Mouse (Mus musculus): Measurements from ENCODE around the gene Gm20388. TPM values are rescaled to one million over a fixed set of nuclear protein-coding genes. Genes with fewer than 3 reads are reported as not detected.
A peak's percentile ranks its signal among the peaks of the same experiment; 100 is the strongest.

Gene Gm20388
- polyA plus RNA-seq, 1 experiment from 2014 or later = not detected

GRCm38 (mm10) chr8:123891271-123891670 lies 3980.6 kb downstream of the Gm20388 start:
- under 1% methylated on average over 11 of the region's 11 CpGs for WGBS
- DNase-seq (ENCODE audit: low spot score, missing footprints) (peak; percentile 94), ATAC-seq (ENCODE audit: low FRiP score) (no peak)
- Histone ChIP-seq H3K9me3 (ENCODE audit: control insufficient read depth, low read length) (no peaks in the 10 kb centered on the region), H3K9ac (ENCODE audit: low read length) (peak overlapping the region; percentile 48), H3K4me3 (ENCODE audit: low read depth, low read length) (peak overlapping the region; percentile 34), H3K27me3 (ENCODE audit: control insufficient read depth, insufficient read depth, low read length) (peaks cover 45% of the 10 kb centered on the region), H3K4me1 (ENCODE audit: control insufficient read depth, insufficient read depth, low read length) (peaks cover 12% of the 10 kb centered on the region), H3K36me3 (ENCODE audit: control insufficient read depth, insufficient read depth, low read length) (no peaks in the 10 kb centered on the region), H3K27ac (ENCODE audit: low read depth, low read length) (no peak overlapping the region), H3K4me2 (peak overlapping the region; percentile 62)

- Histone ChIP-seq H3K9ac (ENCODE audit: low read length) (peak overlapping the region; percentile 48), H3K9me3 (ENCODE audit: control insufficient read depth, low read length) (no peaks in the 10 kb centered on the region), H3K4me1 (ENCODE audit: control insufficient read depth, insufficient read depth, low read length) (peaks cover 12% of the 10 kb centered on the region), H3K4me2 (peak overlapping the region; percentile 62), H3K27ac (ENCODE audit: low read depth, low read length) (no peak overlapping the region), H3K4me3 (ENCODE audit: low read depth, low read length) (peak overlapping the region; percentile 34), H3K27me3 (ENCODE audit: control insufficient read depth, insufficient read depth, low read length) (peaks cover 45% of the 10 kb centered on the region), H3K36me3 (ENCODE audit: control insufficient read depth, insufficient read depth, low read length) (no peaks in the 10 kb centered on the region)
- DNase-seq (ENCODE audit: low spot score, missing footprints) (peak; percentile 93), ATAC-seq (ENCODE audit: low FRiP score) (peak; percentile 64)
- WGBS = 2% methylated on average over 49 of the region's 49 CpGs
Observed at GRCm38 (mm10) chr8:123891883-123892585, 3981.4 kb downstream of the Gm20388 start.

- peak; percentile 24; the same call in 1 of the 2 replicates for ATAC-seq (ENCODE audit: low FRiP score)
- peak overlapping the region; percentile 34 for H3K4me3 ChIP-seq (ENCODE audit: low read depth, low read length)
- 9% methylated on average over 30 of the region's 30 CpGs for WGBS
- peak overlapping the region; percentile 48; the same call in 1 of the 2 replicates for H3K9ac ChIP-seq (ENCODE audit: low read length)
- peaks cover 12% of the 10 kb centered on the region for H3K4me1 ChIP-seq (ENCODE audit: control insufficient read depth, insufficient read depth, low read length)
- peak; percentile 88 for DNase-seq (ENCODE audit: low spot score, missing footprints)
- H3K36me3 ChIP-seq (ENCODE audit: control insufficient read depth, insufficient read depth, low read length) = no peaks in the 10 kb centered on the region
- H3K27ac ChIP-seq (ENCODE audit: low read depth, low read length) = no peak overlapping the region
- H3K4me2 ChIP-seq = peak overlapping the region; percentile 62
- peaks cover 45% of the 10 kb centered on the region for H3K27me3 ChIP-seq (ENCODE audit: control insufficient read depth, insufficient read depth, low read length)
- H3K9me3 ChIP-seq (ENCODE audit: control insufficient read depth, low read length) = no peaks in the 10 kb centered on the region
Observed at GRCm38 (mm10) chr8:123892586-123893155, 3982.0 kb downstream of the Gm20388 start.

- H3K9ac ChIP-seq (ENCODE audit: low read length) = no peak overlapping the region
- H3K9me3 ChIP-seq (ENCODE audit: control insufficient read depth, low read length) = no peaks in the 10 kb centered on the region
- 78% methylated on average over 11 of the region's 11 CpGs for WGBS
- peaks cover 45% of the 10 kb centered on the region for H3K27me3 ChIP-seq (ENCODE audit: control insufficient read depth, insufficient read depth, low read length)
- no peak overlapping the region for H3K4me3 ChIP-seq (ENCODE audit: low read depth, low read length)
- ATAC-seq (ENCODE audit: low FRiP score) (no peak), DNase-seq (ENCODE audit: low spot score, missing footprints) (peak; percentile 74)
- H3K4me2 ChIP-seq = no peak overlapping the region
- H3K36me3 ChIP-seq (ENCODE audit: control insufficient read depth, insufficient read depth, low read length) = no peaks in the 10 kb centered on the region
- H3K27ac ChIP-seq (ENCODE audit: low read depth, low read length) = no peak overlapping the region
- H3K4me1 ChIP-seq (ENCODE audit: control insufficient read depth, insufficient read depth, low read length) = peaks cover 12% of the 10 kb centered on the region
Observed at GRCm38 (mm10) chr8:123893413-123893812, 3982.8 kb downstream of the Gm20388 start.

GRCm38 (mm10) chr8:123894502-123895097 lies 3984.0 kb downstream of the Gm20388 start, which contains the start of gene Acta1:
Acta1 (minus strand) TSS chr8:123894751.
- DNase-seq (ENCODE audit: low spot score, missing footprints) (peak; percentile 54), ATAC-seq (ENCODE audit: low FRiP score) (no peak)
- Histone ChIP-seq H3K36me3 (ENCODE audit: control insufficient read depth, insufficient read depth, low read length) (no peaks in the 10 kb centered on the region), H3K9ac (ENCODE audit: low read length) (no peak within 1 kb of the TSS), H3K9me3 (ENCODE audit: control insufficient read depth, low read length) (no peaks in the 10 kb centered on the region), H3K4me1 (ENCODE audit: control insufficient read depth, insufficient read depth, low read length) (peaks cover 12% of the 10 kb centered on the region), H3K27me3 (ENCODE audit: control insufficient read depth, insufficient read depth, low read length) (peaks cover 45% of the 10 kb centered on the region), H3K27ac (ENCODE audit: low read depth, low read length) (no peak within 1 kb of the TSS), H3K4me2 (no peak within 1 kb of the TSS), H3K4me3 (ENCODE audit: low read depth, low read length) (no peak within 1 kb of the TSS)
- WGBS = 25% methylated on average over 15 of the region's 15 CpGs

GRCm38 (mm10) chr8:123895230-123895629 lies 3984.6 kb downstream of the Gm20388 start:
- Histone ChIP-seq H3K27ac (ENCODE audit: low read depth, low read length) (no peak overlapping the region), H3K27me3 (ENCODE audit: control insufficient read depth, insufficient read depth, low read length) (peaks cover 45% of the 10 kb centered on the region), H3K4me3 (ENCODE audit: low read depth, low read length) (no peak overlapping the region), H3K4me1 (ENCODE audit: control insufficient read depth, insufficient read depth, low read length) (peaks cover 12% of the 10 kb centered on the region), H3K9ac (ENCODE audit: low read length) (no peak overlapping the region), H3K4me2 (no peak overlapping the region), H3K36me3 (ENCODE audit: control insufficient read depth, insufficient read depth, low read length) (no peaks in the 10 kb centered on the region), H3K9me3 (ENCODE audit: control insufficient read depth, low read length) (no peaks in the 10 kb centered on the region)
- ATAC-seq (ENCODE audit: low FRiP score) (no peak), DNase-seq (ENCODE audit: low spot score, missing footprints) (peak; percentile 21)
- WGBS = 82% methylated on average over 4 of the region's 4 CpGs

DNA sequence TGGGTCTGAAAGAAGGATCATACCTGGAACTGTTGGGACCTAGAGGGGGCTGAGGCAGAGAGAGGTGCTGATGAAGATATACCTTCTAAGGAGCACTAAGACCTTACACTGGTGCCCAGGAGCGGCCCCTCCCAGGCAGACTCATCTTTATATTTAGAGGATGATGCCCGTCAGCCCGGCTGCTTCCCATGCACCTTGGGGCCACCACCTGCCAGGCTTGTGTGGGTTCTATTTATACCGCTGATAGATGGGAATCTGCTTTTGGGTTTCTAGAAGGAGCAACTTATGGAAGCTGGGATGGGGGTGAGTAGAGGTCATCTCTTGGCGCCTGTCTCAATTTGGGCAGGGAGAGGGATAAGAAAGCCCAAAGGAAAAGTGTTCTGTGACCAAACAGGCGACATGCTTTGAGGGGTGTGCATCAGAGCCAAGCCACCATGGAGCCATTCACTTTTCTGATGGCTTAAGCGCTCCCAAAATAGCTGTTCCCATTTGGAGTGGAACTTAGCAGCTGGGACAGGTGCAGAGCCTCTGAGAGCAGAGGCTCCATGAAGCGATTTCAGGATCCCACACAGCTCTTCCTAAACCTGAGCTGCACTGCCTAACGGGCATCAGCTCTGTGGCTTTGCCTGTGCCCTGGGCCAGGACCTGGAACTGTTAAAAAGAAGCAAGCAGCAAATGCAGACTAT lies 3985.2 kb downstream of the Gm20388 start:
- no peak overlapping the region for H3K9ac ChIP-seq (ENCODE audit: low read length)
- peaks cover 12% of the 10 kb centered on the region for H3K4me1 ChIP-seq (ENCODE audit: control insufficient read depth, insufficient read depth, low read length)
- DNase-seq (ENCODE audit: low spot score, missing footprints) (peak; percentile 54), ATAC-seq (ENCODE audit: low FRiP score) (no peak)
- 72% methylated on average over 9 of the region's 9 CpGs for WGBS
- H3K4me3 ChIP-seq (ENCODE audit: low read depth, low read length) = no peak overlapping the region
- peaks cover 42% of the 10 kb centered on the region for H3K27me3 ChIP-seq (ENCODE audit: control insufficient read depth, insufficient read depth, low read length)
- H3K9me3 ChIP-seq (ENCODE audit: control insufficient read depth, low read length) = no peaks in the 10 kb centered on the region
- H3K27ac ChIP-seq (ENCODE audit: low read depth, low read length) = no peak overlapping the region
- H3K4me2 ChIP-seq = no peak overlapping the region
- H3K36me3 ChIP-seq (ENCODE audit: control insufficient read depth, insufficient read depth, low read length) = no peaks in the 10 kb centered on the region

GRCm38 (mm10) chr8:123896366-123896761 lies 3985.7 kb downstream of the Gm20388 start:
- H3K9me3 ChIP-seq (ENCODE audit: control insufficient read depth, low read length) = no peaks in the 10 kb centered on the region
- H3K4me3 ChIP-seq (ENCODE audit: low read depth, low read length) = no peak overlapping the region
- H3K4me2 ChIP-seq = no peak overlapping the region
- DNase-seq (ENCODE audit: low spot score, missing footprints) = peak; percentile 69
- H3K9ac ChIP-seq (ENCODE audit: low read length) = no peak overlapping the region
- ATAC-seq (ENCODE audit: low FRiP score) = no peak
- peaks cover 37% of the 10 kb centered on the region for H3K27me3 ChIP-seq (ENCODE audit: control insufficient read depth, insufficient read depth, low read length)
- no peaks in the 10 kb centered on the region for H3K36me3 ChIP-seq (ENCODE audit: control insufficient read depth, insufficient read depth, low read length)
- peaks cover 12% of the 10 kb centered on the region for H3K4me1 ChIP-seq (ENCODE audit: control insufficient read depth, insufficient read depth, low read length)
- H3K27ac ChIP-seq (ENCODE audit: low read depth, low read length) = no peak overlapping the region
- 70% methylated on average over 14 of the region's 14 CpGs for WGBS

All from midbrain, embryonic 11.5 days (tissue).